Mouse (Mus musculus) left cerebral cortex, postnatal 10 days (tissue): ENCODE measurements around the gene Igfbp6. TPM values are rescaled to one million over a fixed set of nuclear protein-coding genes. Genes with fewer than 3 reads are reported as not detected.

Experiments
- DNase-seq, 2 experiments: peaks; one replicate each; pipeline ENCODE4 v3.0.0; 2021 to 2022; ENCODE audit warnings: low spot score in 2 of 2, mixed read lengths in 1 of 2; ENCODE audit errors: extremely low spot score in 1 of 2
- intact Hi-C: fragments of 180-260 bp; cut with DNase I; formaldehyde crosslinking; loops from one replicate; pipeline ENCODE4 v1.15.1; 2025
- total RNA-seq, 2 experiments: library from RNA; stranded (reverse); gene quantifications; 2 replicates each; pipeline ENCODE4 v1.2.3; 2021

The Igfbp6 gene
- total RNA-seq, 2 experiments from 2014 or later: 3.1 to 4.1 TPM

- DNase-seq: no peak
- intact Hi-C loops: loop anchor here (10.0 kb wide), 1 partner anchor 106 kb away; no protein-coding TSS in a partner anchor
Observed at GRCm38 (mm10) chr15:102119121-102119830, 24.9 kb upstream of the Igfbp6 start.

- intact Hi-C loops: loop anchor here (10.0 kb wide), 1 partner anchor 105 kb away; no protein-coding TSS in a partner anchor
- no peak for DNase-seq
Observed at GRCm38 (mm10) chr15:102119831-102120170, 24.4 kb upstream of the Igfbp6 start.

GRCm38 (mm10) chr15:102120530-102120929 is 23.6 kb upstream of the Igfbp6 start:
- intact Hi-C loops: no loop called here
- DNase-seq: no peak

- intact Hi-C loops: no loop called here
- peak in 1 of 2 experiments; percentile 69 for DNase-seq
Observed at GRCm38 (mm10) chr15:102126303-102126702, 17.9 kb upstream of the Igfbp6 start.

- DNase-seq: no peak
- intact Hi-C loops: no loop called here
Observed at GRCm38 (mm10) chr15:102133314-102133713, 10.8 kb upstream of the Igfbp6 start.

- intact Hi-C loops: no loop called here
- DNase-seq: no peak
Observed at GRCm38 (mm10) chr15:102134709-102135108, 9.5 kb upstream of the Igfbp6 start.

- peak in 1 of 2 experiments; percentile 45 for DNase-seq
- intact Hi-C loops: no loop called here
Observed at GRCm38 (mm10) chr15:102135522-102136128, 8.5 kb upstream of the Igfbp6 start.

GRCm38 (mm10) chr15:102136129-102136758 is 7.9 kb upstream of the Igfbp6 start, which contains the start of gene Spryd3:
Gene Spryd3 (minus strand): TSS chr15:102136234.
- intact Hi-C loops: no loop called here
- peak; percentile 96 to 97 for DNase-seq

GRCm38 (mm10) chr15:102141120-102141519 is 3.0 kb upstream of the Igfbp6 start:
- intact Hi-C loops: loop anchor here (5.0 kb wide), 1 partner anchor 34 kb away; no protein-coding TSS in a partner anchor
- DNase-seq: no peak

GRCm38 (mm10) chr15:102142914-102143912 is 949 bp upstream of the Igfbp6 start:
- no peak for DNase-seq
- intact Hi-C loops: loop anchor here (5.0 kb wide), 1 partner anchor 36 kb away; no protein-coding TSS in a partner anchor

GRCm38 (mm10) chr15:102144726-102145125 is 564 bp downstream of the Igfbp6 start:
- intact Hi-C loops: loop anchor here (5.0 kb wide), 1 partner anchor 37 kb away; no protein-coding TSS in a partner anchor
- DNase-seq: no peak

- intact Hi-C loops: no loop called here
- no peak for DNase-seq
Observed at GRCm38 (mm10) chr15:102145330-102145729, 1.2 kb downstream of the Igfbp6 start.

- intact Hi-C loops: no loop called here
Observed at GRCm38 (mm10) chr15:102146089-102146488, 1.9 kb downstream of the Igfbp6 start.

GRCm38 (mm10) chr15:102146882-102147281 is 2.7 kb downstream of the Igfbp6 start:
- peak; percentile 29 to 37 for DNase-seq
- intact Hi-C loops: no loop called here

More at GRCm38 (mm10) chr15:102146089-102146488, 1.9 kb downstream of the Igfbp6 start:
- DNase-seq: no peak

GRCm38 (mm10) chr15:102147674-102148402 is 3.7 kb downstream of the Igfbp6 start:
- intact Hi-C loops: no loop called here
- no peak for DNase-seq

- DNase-seq: no peak
- intact Hi-C loops: no loop called here
Observed at GRCm38 (mm10) chr15:102149561-102149960, 5.4 kb downstream of the Igfbp6 start.

- peak in 1 of 2 experiments; percentile 51 for DNase-seq
- intact Hi-C loops: no loop called here
Observed at GRCm38 (mm10) chr15:102150301-102151135, 6.4 kb downstream of the Igfbp6 start, which contains the start of gene Soat2. Gene Soat2 (plus strand): TSS chr15:102150526.
